Comparison of ENCODE assay signal across 12 mouse cellular contexts in the genomic region with DNA sequence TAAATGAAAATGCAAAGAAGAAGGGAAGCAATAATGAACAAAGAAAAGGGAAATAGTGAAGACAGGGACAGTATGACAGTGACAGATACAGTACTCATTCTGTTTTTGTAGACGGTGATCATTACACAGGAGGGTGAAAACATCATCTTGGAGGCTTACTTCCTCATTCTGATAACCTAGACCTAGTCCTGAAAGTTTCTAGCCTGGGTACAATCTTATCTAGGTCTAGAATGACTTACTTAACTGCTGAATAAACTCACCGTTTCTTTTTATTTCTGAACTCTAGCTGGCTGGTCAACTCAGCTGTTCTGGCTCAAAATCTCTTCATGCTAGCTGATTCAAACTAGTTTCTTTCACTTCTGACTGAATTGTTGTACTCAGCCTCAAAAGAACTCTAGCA.
"Had no signal": no experiment of that assay in that cellular context is flagged by ENCODE, and none has a peak within 500 bp of the region (broad histone marks: within the 10 kb centered on the region; RNA-seq: fewer than 3 reads in every experiment).

No protein-coding gene starts in this region.

- ATAC-seq: liver, postnatal 0 days; lung, postnatal 0 days; midbrain, embryonic 15.5 days had no signal

- DNase-seq: kidney, adult 2 months; kidney, postnatal 25 days; layer of hippocampus, adult 9-11 months; liver, postnatal 0 days; lung, embryonic 14.5 days; lung, postnatal 36 days; right cerebral cortex, adult 18-20 months; right cerebral cortex, postnatal 14 days; right cerebral cortex, postnatal 4 days; thymus, postnatal 25 days had no signal
